Mouse (Mus musculus) bone marrow, adult 2 months (tissue): ENCODE results near the gene Supt7l.

Experiments used
- CTCF ChIP-seq: fragments of 200-500 bp; IDR thresholded peaks from 2 replicates; pipeline ENCODE4 v1.5.1; 2011; ENCODE audit warnings: low read length, control low read depth; ENCODE audit not compliant: control insufficient read depth, insufficient read depth
- POLR2A ChIP-seq: fragments of 200-500 bp; IDR thresholded peaks from 2 replicates; pipeline ENCODE4 v1.6.1; 2011; ENCODE audit warnings: low read depth, mild to moderate bottlenecking, control low read depth, low read length, borderline replicate concordance; ENCODE audit not compliant: control insufficient read depth

DNA sequence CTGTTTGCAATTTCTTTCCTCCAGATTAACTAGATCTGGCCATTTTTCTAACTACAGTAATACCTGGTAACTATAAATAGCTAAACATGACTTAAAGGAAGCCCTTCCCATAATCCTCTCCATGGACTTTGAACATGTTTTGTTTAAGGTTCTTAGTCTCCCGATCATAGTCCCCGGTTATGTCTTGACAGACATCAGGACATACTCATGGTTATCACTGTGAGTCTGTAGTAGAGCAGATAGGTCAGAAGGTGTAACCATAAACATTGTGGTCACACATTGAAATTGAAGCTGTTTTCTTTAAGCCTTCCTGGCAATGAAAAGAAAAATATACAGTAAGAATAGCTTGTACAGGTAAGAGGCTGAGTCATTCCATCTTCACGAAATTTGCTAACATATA is 46.1 kb upstream of the Supt7l start:
- TF ChIP-seq CTCF (no peak), POLR2A (no peak)
